ENCODE assay signal across 9 mouse cellular contexts in genomic region chr14:55271158-55271557, GRCm38 (mm10). TPM values are rescaled to one million over a fixed set of nuclear protein-coding genes. Genes with fewer than 3 reads are reported as not detected.
DNase-seq lines count a peak whose midpoint lies in the region; ATAC-seq and TF ChIP-seq lines count a peak whose summit lies in the region.
"Had no signal": no experiment of that assay in that cellular context is flagged by ENCODE, and none has a peak within 500 bp of the region (broad histone marks: within the 10 kb centered on the region; RNA-seq: fewer than 3 reads in every experiment).

No protein-coding gene starts in this region.

- peak; percentile 29 to 38 for DNase-seq in cerebellum, adult 18-20 months
- DNase-seq in thymus, adult 2 months, result peak; percentile 36
- DNase-seq in thymus, adult 18-20 months, result no peak
- peak; percentile 55 for DNase-seq in embryonic facial prominence, embryonic 14.5 days (ENCODE audit: low spot score)
- DNase-seq in layer of hippocampus, adult 18-20 months (ENCODE audit: low spot score in 2 of 2), result peak; percentile 55 to 88
- DNase-seq in lung, postnatal 14 days, result peak; percentile 78
- DNase-seq in thymus, postnatal 36 days, result peak; percentile 6 to 7

- WGBS in thymus, adult 2 months, result 37% methylated on average over 3 of the region's 3 CpGs
- 57% methylated on average over 3 of the region's 3 CpGs for WGBS in embryonic facial prominence, embryonic 14.5 days

- H3K9ac ChIP-seq in embryonic facial prominence, embryonic 14.5 days (ENCODE audit: low read depth, low read length), result no peak overlapping the region
- H3K9ac ChIP-seq: neural tube, embryonic 12.5 days had no signal

- no peaks in the 10 kb centered on the region for H3K4me1 ChIP-seq in thymus, adult 2 months (replicated peaks; ENCODE audit: control insufficient read depth, insufficient read depth, low read length)
- no peaks in the 10 kb centered on the region for H3K4me1 ChIP-seq in embryonic facial prominence, embryonic 14.5 days (ENCODE audit: control insufficient read depth, insufficient read depth, low read length)

- no peak for TF ChIP-seq CTCF in thymus, adult 2 months (IDR thresholded peaks at IDR 0.05; ENCODE audit: borderline replicate concordance, control insufficient read depth, extremely low read depth, insufficient read depth, low read length, poor library complexity)

- no peak for TF ChIP-seq POLR2A in thymus, adult 2 months (IDR thresholded peaks at IDR 0.05; ENCODE audit: control insufficient read depth, extremely low read depth, insufficient read depth, low read length, poor library complexity)

- H3K4me3 ChIP-seq in thymus, adult 2 months (ENCODE audit: control insufficient read depth, insufficient read depth, low read length), result no peak overlapping the region
- no peak overlapping the region for H3K4me3 ChIP-seq in embryonic facial prominence, embryonic 14.5 days (ENCODE audit: low read depth, low read length)
- H3K4me3 ChIP-seq: neural tube, embryonic 12.5 days had no signal

- no peaks in the 10 kb centered on the region for H3K27me3 ChIP-seq in thymus, adult 2 months (ENCODE audit: control insufficient read depth, insufficient read depth, low read length)
- no peaks in the 10 kb centered on the region for H3K27me3 ChIP-seq in embryonic facial prominence, embryonic 14.5 days (replicated peaks; ENCODE audit: control insufficient read depth, insufficient read depth, low read length)
- H3K27me3 ChIP-seq: neural tube, embryonic 12.5 days had no signal

- no peak overlapping the region for H3K27ac ChIP-seq in thymus, adult 2 months (ENCODE audit: control insufficient read depth, insufficient read depth, low read length)
- H3K27ac ChIP-seq in embryonic facial prominence, embryonic 14.5 days (replicated peaks; ENCODE audit: low read depth, low read length), result no peak overlapping the region
- H3K27ac ChIP-seq: neural tube, embryonic 12.5 days had no signal

- ATAC-seq in cerebellum, adult (ENCODE audit: insufficient number of reproducible peaks, low FRiP score, low TSS enrichment), result no peak
- ATAC-seq in embryonic facial prominence, embryonic 14.5 days (ENCODE audit: low read depth), result no peak

- H3K9me3 ChIP-seq in embryonic facial prominence, embryonic 14.5 days (ENCODE audit: control insufficient read depth, low read length), result no peaks in the 10 kb centered on the region
- H3K9me3 ChIP-seq: neural tube, embryonic 12.5 days had no signal

- no peaks in the 10 kb centered on the region for H3K36me3 ChIP-seq in thymus, adult 2 months (ENCODE audit: control insufficient read depth, insufficient read depth, low read length)
- no peaks in the 10 kb centered on the region for H3K36me3 ChIP-seq in embryonic facial prominence, embryonic 14.5 days (ENCODE audit: control insufficient read depth, insufficient read depth, low read length)
- H3K36me3 ChIP-seq: neural tube, embryonic 12.5 days had no signal

- H3K4me2 ChIP-seq in embryonic facial prominence, embryonic 14.5 days (ENCODE audit: low read depth, low read length), result no peak overlapping the region
- H3K4me2 ChIP-seq: neural tube, embryonic 12.5 days had no signal

RNA-seq across cellular contexts. Expression of gene Dhrs2, which starts 49.4 kb away (rescaled TPM):
- 0.10 and 0.50 TPM in 2 replicates for polyA plus RNA-seq in thymus, adult 2 months (2012; rRNA removed)
- polyA plus RNA-seq in embryonic facial prominence, embryonic 14.5 days (2014; fragmentation: Nextera tagmentation; extraction: Ambion mirVana), result 2.8 and 5.7 TPM in 2 replicates
- not detected for total RNA-seq in layer of hippocampus, adult 18-20 months (2021)

Comparison
In these comparisons a context has a peak if more than half of its experiments do, and no peak if none do; other contexts are left out.
1. DNase-seq: peak in cerebellum, adult 18-20 months (2 of 2), thymus, adult 2 months (single experiment), embryonic facial prominence, embryonic 14.5 days (single experiment), layer of hippocampus, adult 18-20 months (2 of 2), lung, postnatal 14 days (single experiment) and thymus, postnatal 36 days (2 of 2); none in thymus, adult 18-20 months (0 of 2).